Mouse (Mus musculus) bone marrow macrophage, adult 2 months (primary cell): Measurements from ENCODE around the gene Zfp560.

Source experiments
- CTCF ChIP-seq: IDR thresholded peaks from 2 replicates; pipeline ENCODE4 v1.5.1; 2012; ENCODE audit warnings: low read depth, mild to moderate bottlenecking, low read length, moderate library complexity
- POLR2A ChIP-seq: IDR thresholded peaks from 2 replicates; pipeline ENCODE4 v1.6.1; 2012; ENCODE audit warnings: mild to moderate bottlenecking, low read depth, low read length, borderline replicate concordance

DNA sequence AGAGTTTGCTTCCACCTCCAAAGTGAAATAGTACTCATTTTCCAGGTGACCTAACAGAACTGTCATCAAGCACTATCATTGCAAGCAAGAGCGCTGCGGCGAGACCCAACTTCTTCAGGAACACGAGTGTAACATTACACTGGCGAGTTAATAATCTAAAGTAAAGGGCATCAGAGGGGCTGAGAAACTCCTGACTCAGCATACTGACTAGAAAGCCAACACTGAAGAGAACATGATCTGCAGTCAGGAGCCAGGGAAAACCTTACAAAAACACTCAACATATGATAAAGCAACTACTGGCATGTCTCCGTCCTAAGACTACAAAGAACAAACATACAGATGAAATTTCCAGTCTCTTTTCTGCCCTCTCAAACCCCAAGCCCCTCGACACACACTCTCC, 1.3 kb downstream of the Zfp560 start:
- no peak for TF ChIP-seq CTCF
- TF ChIP-seq POLR2A: no peak
